Mouse (Mus musculus): Measurements from ENCODE around the gene Gm19684.
"Not testable (repeated sequence)": the region's sequence is repeated elsewhere in the genome, so short reads cannot be mapped to it uniquely, and the experiment has no call there.

Gene Gm19684

GRCm38 (mm10) chr17:36121352-36122020 lies at the start of gene Gm19684:
TSS of gene Gm19684 (plus strand) at chr17:36121678.
- DNase-seq (ENCODE audit: low spot score in 2 of 2): peak; percentile 87 to 95

- DNase-seq (ENCODE audit: low spot score in 2 of 2): not testable (repeated sequence)
These were observed 39.6 kb upstream of the Gm19684 start for GRCm38 (mm10) chr17:36081901-36082300.

GRCm38 (mm10) chr17:36082519-36083232 lies 38.8 kb upstream of the Gm19684 start:
- not testable (repeated sequence) for DNase-seq (ENCODE audit: low spot score in 2 of 2)

GRCm38 (mm10) chr17:36083266-36083869 lies 38.1 kb upstream of the Gm19684 start:
- DNase-seq (ENCODE audit: low spot score in 2 of 2): peak; percentile 18 to 24

GRCm38 (mm10) chr17:36083870-36084451 lies 37.5 kb upstream of the Gm19684 start:
- no peak for DNase-seq (ENCODE audit: low spot score in 2 of 2)

- not testable (repeated sequence) for DNase-seq (ENCODE audit: low spot score in 2 of 2)
These were observed 35.5 kb upstream of the Gm19684 start for GRCm38 (mm10) chr17:36085976-36086375.

- DNase-seq (ENCODE audit: low spot score in 2 of 2): not testable (repeated sequence)
These were observed 29.5 kb upstream of the Gm19684 start for GRCm38 (mm10) chr17:36091933-36092332.

- DNase-seq (ENCODE audit: low spot score in 2 of 2): not testable (repeated sequence)
These were observed 29.0 kb upstream of the Gm19684 start for GRCm38 (mm10) chr17:36092520-36092919.

GRCm38 (mm10) chr17:36093936-36094335 lies 27.5 kb upstream of the Gm19684 start:
- DNase-seq (ENCODE audit: low spot score in 2 of 2): no peak

GRCm38 (mm10) chr17:36099603-36100002 lies 21.9 kb upstream of the Gm19684 start:
- not testable (repeated sequence) for DNase-seq (ENCODE audit: low spot score in 2 of 2)

GRCm38 (mm10) chr17:36102091-36102490 lies 19.4 kb upstream of the Gm19684 start:
- not testable (repeated sequence) for DNase-seq (ENCODE audit: low spot score in 2 of 2)

- not testable (repeated sequence) for DNase-seq (ENCODE audit: low spot score in 2 of 2)
These were observed 11.3 kb upstream of the Gm19684 start for GRCm38 (mm10) chr17:36110129-36110528.

- DNase-seq (ENCODE audit: low spot score in 2 of 2): peak in 1 of 2 experiments; percentile 15
These were observed 10.6 kb upstream of the Gm19684 start for GRCm38 (mm10) chr17:36110641-36111509.

- peak; percentile 53 to 71 for DNase-seq (ENCODE audit: low spot score in 2 of 2)
These were observed 10.0 kb upstream of the Gm19684 start for GRCm38 (mm10) chr17:36111510-36111868.

- DNase-seq (ENCODE audit: low spot score in 2 of 2): peak in 1 of 2 experiments; percentile 12
These were observed 7.4 kb upstream of the Gm19684 start for GRCm38 (mm10) chr17:36113979-36114593.

GRCm38 (mm10) chr17:36116545-36116944 lies 4.9 kb upstream of the Gm19684 start:
- DNase-seq (ENCODE audit: low spot score in 2 of 2): not testable (repeated sequence)

- not testable (repeated sequence) for DNase-seq (ENCODE audit: low spot score in 2 of 2)
These were observed 639 bp upstream of the Gm19684 start for GRCm38 (mm10) chr17:36120839-36121238.

GRCm38 (mm10) chr17:36124111-36124510 lies 2.6 kb downstream of the Gm19684 start:
- DNase-seq (ENCODE audit: low spot score in 2 of 2): not testable (repeated sequence)

GRCm38 (mm10) chr17:36128525-36128924 lies 7.0 kb downstream of the Gm19684 start:
- DNase-seq (ENCODE audit: low spot score in 2 of 2): not testable (repeated sequence)

- peak in 1 of 2 experiments; percentile 31 for DNase-seq (ENCODE audit: low spot score in 2 of 2)
These were observed 7.7 kb downstream of the Gm19684 start, which contains the start of gene Gm7030 for GRCm38 (mm10) chr17:36128968-36129817. TSS of gene Gm7030 (minus strand) at chr17:36129425.

Measured in heart, adult 9 months (tissue).